Mouse (Mus musculus): Measurements from ENCODE around the gene Nms.

Gene Nms

DNA sequence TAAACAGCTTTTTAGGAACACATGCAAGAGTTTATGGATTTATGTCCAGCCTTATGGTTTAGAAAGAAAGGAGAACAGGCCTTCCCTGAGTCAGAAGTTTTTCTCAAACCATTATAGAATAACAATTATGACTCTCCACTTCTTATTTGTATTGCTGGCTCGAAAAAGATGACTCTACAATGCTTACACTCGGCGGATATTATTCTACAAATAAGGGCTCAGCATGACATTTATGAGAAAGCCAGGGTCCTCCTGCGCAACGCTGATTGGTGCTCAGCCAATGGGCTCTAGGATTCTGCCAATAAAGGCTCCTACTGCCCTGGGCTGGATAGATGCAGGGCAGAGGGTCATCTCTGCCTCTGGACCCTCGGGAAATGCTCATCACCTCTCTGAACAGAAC lies at the start of gene Nms:
TSS of gene Nms (plus strand) at position 301 of the 400 bp plus-strand sequence.
- no peak for DNase-seq (ENCODE audit: low spot score in 2 of 2)

DNA sequence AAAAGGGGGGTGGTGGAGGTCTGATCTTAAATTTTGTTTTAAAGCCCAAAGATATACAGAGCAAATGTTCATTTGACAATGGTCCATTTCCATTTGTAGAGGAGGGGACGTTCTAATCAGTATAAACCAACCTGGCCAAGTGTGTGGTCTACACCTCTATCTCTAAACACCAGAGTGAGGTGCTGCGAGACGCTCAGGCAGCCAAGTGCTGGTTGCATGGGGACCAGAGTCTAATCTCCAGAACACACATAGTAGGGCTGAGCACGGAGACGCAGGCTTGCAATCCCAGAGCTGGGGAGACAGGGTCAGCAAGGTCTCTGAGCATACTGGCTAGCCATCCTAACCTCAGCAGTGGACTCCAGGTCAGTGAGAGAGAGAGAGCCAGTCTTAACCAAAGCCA lies 47.5 kb upstream of the Nms start:
- DNase-seq (ENCODE audit: low spot score in 2 of 2) = peak in 1 of 2 experiments; percentile 15

DNA sequence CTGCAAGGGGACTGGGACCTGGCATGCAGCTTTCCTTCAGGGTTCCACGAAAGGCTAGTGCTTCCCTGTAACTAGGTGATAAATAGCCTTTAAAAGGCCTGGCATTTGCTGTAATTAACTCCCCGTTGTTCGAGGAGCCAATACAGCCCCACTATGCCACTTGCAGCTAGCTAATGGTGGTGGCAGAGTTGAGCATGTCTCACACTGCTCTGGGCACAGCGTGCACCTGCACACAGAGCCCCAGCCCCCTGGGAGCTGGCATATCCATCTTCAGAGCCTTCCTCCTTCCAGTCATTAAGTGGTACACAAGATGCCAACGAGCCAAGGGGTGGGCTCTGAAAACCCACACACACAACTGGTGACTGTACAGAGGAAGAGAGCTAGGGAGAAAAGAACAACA lies 45.9 kb upstream of the Nms start:
- DNase-seq (ENCODE audit: low spot score in 2 of 2) = peak in 1 of 2 experiments; percentile 26

DNA sequence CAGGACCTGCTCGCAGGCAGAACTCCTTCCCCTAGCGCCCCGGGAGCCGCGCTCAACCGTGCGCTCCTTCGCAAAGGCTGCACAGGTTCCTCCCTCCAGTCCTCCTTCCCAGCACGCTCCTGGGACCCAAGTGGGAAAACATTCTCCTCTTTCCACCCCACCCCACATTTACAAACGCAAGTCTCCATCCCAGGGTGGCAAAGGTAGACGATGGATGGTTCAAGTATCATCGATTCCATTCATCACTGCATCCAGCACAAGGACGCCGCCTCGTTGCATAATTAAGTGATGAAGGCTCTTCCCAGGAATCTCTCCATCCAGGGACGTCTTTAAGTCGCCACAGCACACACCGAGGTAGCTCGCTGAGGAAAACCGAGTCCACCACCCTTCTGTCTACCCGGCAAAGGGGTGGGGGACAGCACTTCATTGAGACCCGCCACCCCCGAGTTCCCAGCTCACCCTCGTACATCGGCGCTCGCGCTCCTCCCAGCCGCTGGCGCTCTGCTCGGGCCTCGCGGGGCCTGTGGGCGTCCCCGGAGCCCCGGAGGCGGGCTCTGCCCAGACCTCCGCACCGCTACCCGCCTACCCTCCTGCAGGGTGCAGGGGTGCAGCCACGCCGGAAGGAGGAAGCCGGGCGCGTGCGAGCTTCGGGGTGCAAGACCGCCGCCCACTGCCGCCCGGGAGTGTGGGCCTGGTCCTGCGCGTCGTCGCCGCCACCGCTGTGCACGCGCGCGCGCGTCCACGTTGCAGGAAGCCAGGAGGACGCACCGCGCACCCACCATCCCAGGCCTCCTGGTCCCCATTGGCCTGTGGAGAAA lies 41.3 kb upstream of the Nms start, which contains the start of gene Chst10:
TSS of gene Chst10 (minus strand) at position 731 of the 818 bp plus-strand sequence.
- DNase-seq (ENCODE audit: low spot score in 2 of 2) = peak; percentile 90 to 91

DNA sequence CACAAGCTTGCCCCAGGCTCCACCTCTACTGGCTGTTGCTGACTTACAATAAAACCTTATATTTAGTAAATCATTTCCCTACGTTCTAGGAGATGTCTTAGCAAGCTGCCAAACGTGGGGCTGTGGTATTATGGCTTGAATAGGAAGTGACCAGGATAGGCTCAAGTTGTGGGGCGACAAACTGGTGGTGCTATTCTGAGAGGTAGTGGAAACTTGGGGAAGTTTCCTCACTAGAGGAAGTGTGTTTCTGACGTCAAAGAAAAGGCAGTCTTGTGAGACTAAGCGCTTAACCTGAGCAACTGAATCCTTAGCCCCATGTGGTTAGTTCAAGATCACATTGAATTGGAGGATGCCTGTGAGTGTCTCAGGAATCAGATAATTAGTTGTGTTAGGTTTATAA lies 36.4 kb upstream of the Nms start:
- DNase-seq (ENCODE audit: low spot score in 2 of 2) = no peak

DNA sequence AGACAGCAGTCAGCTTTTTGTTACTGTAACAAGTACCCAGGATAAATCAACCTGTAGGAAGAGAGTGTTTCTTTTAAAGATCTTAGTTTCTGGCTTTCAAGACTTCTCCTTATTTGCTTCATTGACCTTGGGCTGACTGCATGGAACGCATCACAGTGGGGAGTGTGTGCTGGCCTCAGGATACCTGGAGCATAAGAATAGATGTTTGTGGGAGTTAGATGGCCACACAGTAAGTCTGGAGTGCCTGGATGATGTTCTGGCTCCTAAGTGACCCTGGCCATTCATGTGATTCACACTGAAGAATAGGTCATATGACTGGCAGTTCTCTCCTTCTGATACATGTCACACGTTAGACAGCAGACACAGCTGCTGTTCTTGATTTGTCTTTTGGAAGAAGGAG lies 35.0 kb upstream of the Nms start:
- DNase-seq (ENCODE audit: low spot score in 2 of 2) = no peak

DNA sequence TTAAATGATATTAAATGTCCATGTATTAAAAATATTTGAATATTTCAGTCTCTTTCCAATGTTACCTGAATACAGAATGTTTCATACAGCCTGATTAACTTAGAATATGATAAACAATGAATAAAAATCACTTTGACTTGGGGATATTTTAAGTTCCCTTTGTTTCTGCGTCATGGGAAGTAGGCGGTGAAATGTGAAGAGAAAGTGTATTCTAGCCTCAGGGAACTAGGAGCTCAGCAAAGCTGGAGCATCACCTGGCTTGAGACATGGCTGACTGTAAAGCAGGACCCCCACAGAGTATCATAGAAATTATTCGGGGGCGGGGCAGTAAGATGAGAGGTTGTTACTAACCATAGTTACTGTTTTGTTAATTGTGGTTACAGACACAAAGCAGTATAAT lies 10.0 kb upstream of the Nms start:
- DNase-seq (ENCODE audit: low spot score in 2 of 2) = peak in 1 of 2 experiments; percentile 38

DNA sequence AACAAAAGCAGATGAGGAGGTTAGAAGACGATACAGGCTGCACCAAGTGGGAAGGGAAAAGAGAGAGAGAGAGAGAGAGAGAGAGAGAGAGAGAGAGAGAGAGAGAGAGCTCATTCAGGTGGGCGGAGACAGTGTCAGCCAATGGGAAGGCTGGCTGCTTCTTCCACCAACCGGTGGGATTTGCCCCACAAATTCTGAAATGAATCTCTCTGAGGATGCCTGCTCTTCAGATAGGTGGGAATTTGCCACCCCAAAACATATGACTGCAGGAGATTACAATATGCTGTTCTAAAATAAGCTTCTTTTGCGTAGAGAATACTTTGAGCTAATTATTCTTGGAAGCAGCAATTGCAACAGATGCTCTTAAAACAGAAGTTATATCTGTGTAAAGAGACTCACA lies 9.5 kb upstream of the Nms start:
- DNase-seq (ENCODE audit: low spot score in 2 of 2) = peak; percentile 50 to 74

DNA sequence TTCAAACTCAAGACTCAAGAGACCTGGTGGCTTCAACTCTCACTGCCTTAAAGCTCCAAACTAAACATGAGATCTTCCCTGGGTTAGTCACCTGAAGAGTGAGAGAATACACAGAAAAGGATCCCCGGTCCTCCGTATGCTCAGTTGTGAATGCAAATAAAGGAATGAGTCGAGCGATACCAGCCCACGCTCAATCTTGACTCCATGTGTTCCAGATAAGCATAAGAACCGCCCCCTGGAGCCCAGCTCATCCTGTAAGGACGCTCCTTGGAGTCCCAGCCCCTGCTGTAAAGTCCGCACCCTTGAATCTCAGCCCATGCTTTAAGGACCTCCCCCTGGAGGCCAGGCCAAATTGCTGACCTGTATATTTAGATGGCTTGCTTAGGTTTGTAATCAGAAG lies 8.2 kb upstream of the Nms start:
- DNase-seq (ENCODE audit: low spot score in 2 of 2) = peak in 1 of 2 experiments; percentile 42

DNA sequence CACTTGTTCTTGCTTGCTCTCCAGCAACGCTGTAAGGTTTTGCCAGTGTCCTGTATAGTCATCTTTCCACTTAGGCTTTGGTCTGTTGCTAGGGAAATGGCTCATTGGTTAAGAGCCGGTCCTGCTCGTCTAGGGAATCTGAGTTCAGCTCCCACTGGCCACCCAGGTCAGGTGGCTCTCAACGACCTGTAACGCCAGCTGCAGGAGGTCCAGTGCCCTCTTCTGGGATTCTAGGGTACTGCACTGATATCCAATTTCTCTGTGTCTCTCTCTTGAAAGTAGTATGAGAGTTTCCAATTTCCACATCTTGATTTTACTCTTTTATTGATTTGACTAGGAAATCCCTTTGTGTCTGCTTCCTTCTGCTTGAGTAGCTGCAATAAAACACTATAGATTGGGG lies 4.3 kb upstream of the Nms start:
- no peak for DNase-seq (ENCODE audit: low spot score in 2 of 2)

DNA sequence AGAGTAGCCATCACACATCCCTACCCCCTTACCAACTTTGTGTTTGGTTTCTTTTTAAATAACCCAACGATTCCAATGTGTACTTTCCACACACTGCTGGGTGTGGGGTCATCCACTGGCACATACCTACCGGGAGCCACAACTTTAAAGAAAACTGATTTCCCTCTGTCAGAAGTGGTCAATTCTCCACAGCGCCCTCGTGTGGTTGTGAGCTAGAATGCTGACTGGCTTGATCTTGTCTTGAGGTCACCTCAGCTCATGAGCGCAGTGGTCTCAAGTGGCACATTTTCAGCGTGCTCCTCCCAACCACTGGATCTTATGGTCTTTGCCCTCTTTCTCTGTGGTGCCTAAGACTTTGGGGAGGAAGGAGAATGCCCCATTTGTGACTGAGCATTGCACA lies 2.2 kb upstream of the Nms start:
- DNase-seq (ENCODE audit: low spot score in 2 of 2) = peak in 1 of 2 experiments; percentile 35

DNA sequence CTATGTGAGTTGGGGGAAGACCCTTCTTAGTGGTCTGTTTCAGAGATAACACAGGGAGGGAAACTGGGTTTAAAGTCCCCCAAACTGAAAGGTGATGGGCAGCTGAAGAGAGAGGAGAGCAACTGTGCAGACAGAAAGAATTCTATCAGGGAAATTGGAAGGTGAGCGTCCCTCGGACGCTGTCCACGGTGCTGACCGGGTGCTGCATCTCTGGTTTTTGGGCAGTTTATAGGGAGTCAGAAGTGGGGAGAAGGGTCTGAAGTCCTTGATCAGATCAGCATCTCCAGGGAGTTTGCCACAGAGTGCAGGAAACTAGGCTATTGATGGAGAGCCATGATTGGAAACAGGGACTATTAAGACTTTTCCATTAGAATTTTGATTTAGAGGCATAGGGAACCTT lies 659 bp downstream of the Nms start:
- DNase-seq (ENCODE audit: low spot score in 2 of 2) = no peak

DNA sequence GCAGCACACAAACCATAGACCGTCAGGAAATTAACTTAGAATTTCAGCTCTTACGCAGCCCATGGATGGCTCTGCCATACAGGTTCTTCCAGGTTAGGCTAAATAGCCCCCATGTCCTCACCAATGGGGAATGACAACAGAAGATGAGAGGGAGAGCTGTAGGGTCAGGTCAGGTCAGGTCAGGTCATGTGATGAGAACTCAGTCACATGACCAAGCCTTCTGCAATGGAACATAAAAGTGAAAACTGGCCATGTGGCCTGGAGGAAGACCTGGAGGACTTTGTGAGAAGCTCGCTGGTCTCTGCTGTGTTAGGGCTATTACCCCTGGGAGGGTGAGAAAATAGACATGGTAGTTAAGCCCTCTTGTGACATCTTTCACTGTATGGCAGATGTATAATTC lies 17.5 kb downstream of the Nms start:
- no peak for DNase-seq (ENCODE audit: low spot score in 2 of 2)

DNA sequence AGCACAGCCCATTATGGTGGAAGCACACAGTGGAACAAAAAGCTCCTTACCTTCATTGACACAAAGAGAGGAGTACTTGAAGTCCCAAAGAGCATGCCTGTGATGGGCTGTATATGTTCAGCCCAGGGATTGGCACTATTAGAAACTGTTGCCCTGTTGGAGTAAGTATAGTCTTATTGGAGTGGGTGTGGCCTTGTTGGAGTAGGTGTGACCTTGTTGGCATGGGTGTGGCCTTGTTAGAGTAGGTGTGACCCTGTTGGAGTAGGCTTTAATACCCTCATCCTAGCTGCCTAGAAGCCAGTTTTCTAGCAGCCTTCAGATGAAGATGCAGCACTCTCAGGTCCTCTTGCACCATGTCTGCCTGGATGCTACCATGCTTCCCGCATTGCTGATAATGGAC lies 30.2 kb downstream of the Nms start:
- no peak for DNase-seq (ENCODE audit: low spot score in 2 of 2)

DNA sequence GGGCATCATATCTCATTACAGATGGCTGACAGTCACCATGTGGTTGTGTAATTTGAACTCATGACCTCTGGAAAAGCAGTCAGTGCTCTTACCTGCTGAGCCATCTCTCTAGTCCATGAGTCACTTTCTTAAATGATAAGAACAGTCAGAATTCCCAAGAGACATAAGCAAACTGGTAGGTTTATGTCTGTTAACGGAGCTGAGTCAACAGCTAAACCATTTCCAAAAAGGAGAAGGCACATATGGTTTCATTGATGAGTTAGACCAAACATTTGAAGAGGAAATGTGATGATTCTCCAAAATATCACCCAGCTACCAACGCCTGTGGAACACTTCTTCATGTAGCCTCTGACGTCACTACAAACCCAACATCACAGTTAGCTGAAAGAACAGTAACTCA lies 32.8 kb downstream of the Nms start:
- no peak for DNase-seq (ENCODE audit: low spot score in 2 of 2)

DNA sequence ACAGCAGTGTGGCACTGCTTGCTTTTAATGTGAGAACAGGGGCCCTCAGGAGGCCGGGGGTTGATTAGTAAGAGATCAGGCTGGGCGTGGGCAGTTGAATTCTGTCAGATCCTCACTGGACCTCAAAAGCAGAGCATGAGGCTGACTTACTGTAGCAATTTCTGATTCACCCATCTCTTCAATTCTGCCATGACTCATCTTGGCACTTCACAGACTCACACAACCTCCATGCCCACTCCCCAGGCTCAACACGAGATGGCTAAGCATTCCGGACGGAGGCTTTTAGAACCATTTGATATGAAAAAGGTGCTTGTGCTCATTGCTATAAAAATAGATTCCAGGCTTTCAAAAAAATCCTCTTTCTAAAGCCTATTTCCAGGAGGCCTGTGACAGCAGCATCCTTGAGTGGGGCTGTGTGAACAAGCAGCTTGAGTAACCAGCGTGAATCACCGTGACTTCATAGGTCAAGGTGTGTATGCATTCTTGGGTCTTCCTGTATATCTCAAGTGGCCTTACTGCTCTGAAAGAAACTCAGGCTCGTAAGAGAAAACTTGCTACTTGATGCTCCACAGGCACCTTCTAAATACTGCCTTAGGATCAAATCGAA lies 34.1 kb downstream of the Nms start:
- no peak for DNase-seq (ENCODE audit: low spot score in 2 of 2)

DNA sequence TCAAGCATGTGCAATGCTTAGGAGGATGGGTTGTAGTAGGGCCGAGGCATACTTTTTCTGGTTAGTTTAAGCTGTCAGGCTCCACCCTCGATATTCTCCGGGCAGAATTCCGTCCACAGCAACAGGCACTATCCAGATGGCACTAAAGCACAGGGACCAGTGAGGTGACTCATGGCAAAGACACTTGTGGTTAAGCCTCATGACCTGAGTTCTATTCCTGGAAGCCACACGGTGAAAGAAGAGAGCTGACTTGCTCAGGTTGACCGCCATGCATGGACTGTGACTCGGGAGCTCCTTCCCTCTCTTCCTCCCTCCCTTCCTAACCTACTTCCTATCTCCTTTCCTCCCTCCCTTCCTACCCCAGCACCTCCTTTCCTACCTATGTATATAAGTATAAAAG lies 41.0 kb downstream of the Nms start:
- DNase-seq (ENCODE audit: low spot score in 2 of 2) = no peak

DNA sequence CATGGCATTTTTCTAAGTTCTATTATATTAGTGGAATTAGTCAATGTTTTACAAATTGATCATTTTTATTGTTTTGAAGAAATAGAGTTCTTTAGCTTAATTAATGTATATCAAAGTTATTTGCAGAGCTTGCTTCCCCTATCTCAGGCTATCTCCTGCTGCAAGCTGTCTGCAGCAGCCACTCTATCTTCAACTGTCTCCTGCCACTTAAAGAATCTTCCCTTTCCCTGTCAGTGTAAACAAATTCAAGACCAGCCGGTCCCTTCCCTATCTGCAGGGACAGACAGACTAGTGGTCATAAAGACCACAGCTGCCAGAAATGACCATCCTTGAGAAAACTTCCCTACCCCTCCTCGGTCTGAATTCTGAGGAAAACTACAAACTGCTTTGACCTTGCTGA lies 44.9 kb downstream of the Nms start:
- DNase-seq (ENCODE audit: low spot score in 2 of 2) = no peak

DNA sequence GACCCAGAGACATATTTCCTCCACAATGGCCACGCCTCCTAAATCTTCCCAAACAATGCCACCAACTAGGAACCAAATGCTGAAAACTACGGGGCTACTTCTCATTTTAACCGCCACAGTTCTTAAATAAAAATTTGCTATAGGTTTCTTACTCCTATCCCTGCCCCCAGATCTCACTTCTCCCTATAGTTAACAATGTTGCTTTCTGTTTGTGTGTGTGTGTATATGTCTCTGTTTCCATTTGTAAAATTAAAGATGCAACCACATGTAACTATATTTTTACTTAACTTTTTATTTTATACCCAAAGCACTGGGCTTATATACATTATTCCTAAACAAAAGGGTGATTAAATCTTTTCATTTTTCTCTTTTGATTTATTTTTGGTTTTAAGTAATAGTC lies 46.4 kb downstream of the Nms start, which contains the start of gene Pdcl3:
TSS of gene Pdcl3 (plus strand) at position 301 of the 400 bp plus-strand sequence.
- DNase-seq (ENCODE audit: low spot score in 2 of 2) = no peak

DNA sequence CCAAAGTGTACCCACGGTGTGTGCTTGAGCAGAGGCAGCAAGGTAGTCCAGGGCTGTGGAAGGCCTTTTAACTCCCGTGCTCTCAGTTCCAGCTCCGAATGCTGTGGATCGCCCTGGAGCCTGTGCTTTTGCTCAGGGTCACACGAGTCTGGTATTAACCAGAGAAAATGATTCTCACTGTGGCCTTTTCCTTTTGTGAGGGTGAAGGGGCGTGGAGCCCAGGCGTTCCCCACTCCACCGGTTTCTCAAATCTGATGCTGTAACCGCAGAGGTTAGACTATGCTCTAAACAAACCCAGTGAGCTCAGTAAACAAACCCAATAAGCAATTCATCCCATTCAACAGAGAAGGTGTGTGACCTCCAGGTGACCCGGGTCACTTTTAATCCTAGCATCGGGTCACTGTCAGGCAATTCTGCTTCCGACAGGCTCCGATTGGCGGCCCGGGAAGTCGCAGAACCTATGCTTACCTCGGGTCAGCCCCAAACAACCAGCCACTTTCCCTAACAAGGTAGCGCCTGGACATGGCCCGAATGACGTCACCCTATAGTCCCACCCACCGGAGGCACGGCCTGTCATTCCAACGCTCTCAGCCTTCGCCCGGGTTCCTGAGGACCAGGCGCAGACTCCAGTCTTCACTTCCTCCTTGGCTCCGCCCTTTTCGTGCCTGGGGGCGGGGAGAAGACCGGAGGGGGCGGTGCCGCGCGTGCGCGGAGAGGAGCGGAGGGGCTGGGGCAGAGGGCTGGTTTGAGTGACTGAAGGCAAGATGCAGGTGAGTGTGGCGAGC lies 48.3 kb downstream of the Nms start:
- peak; percentile 97 to 98 for DNase-seq (ENCODE audit: low spot score in 2 of 2)

DNA sequence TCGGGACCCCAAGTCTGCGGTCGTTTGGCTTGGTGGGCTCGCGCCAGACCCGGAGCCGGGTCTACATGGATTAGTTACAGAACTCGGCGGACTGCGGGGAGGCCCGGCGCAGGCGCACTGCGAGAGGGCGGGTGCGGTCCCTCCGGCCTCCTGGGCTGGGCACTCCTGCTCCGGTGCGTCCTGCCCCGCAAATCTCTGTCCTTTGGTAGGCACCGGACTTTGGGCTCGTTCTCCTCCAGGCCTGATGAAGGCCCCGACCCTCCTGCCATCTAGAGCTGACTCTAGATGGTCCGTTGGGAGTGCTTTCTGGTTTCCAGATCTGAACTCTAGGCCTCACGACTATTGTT lies 48.9 kb downstream of the Nms start:
- DNase-seq (ENCODE audit: low spot score in 2 of 2) = no peak

DNA sequence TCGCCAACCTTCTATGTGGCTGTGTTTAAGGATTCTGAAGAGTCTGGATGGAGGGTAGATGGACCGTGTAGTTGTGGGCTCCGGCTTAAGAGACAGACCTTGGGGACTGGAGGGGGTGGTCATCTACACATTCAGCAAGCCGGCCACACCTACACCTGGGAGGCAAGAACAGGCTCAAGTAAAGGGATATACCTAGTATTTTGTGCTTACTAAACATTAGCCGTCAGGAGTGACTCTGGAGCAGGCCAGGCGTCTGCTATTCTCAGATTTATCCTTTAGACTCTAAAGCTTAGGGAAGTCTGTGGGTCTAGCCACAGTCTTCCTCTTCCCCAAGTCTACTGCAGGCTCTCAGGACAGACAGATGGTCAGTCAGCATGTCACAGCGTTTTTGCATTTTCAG lies 49.4 kb downstream of the Nms start:
- no peak for DNase-seq (ENCODE audit: low spot score in 2 of 2)

DNA sequence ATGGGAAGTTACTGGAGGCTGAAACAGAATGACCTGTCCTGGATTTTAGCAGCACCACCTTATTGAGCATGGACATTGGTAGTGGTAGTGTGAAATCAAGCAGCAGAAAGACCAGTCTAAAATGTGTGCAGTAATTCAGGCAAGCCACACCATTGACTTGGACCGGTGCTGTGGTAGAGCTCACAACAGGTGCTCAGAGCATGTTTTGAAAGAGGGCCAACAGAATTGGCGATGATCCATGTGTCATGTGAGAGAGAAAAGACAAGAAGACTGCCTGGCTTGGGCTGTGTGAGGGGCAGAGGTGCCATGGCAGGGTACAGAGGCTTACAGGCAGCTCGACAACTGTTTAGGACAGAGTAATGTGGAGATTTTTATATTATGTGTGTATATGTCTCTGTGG lies 53.4 kb downstream of the Nms start:
- DNase-seq (ENCODE audit: low spot score in 2 of 2) = no peak
